Mouse (Mus musculus) hindbrain, embryonic 13.5 days (tissue): ENCODE data around the gene Olfr1121. TPM values are rescaled to one million over a fixed set of nuclear protein-coding genes. Genes with fewer than 3 reads are reported as not detected.
"Not testable (repeated sequence)": the region's sequence is repeated elsewhere in the genome, so short reads cannot be mapped to it uniquely, and the experiment has no call there.

ENCODE experiments used
- ATAC-seq: fragments of 200-750 bp; cut with Nextera tagmentation; 2 replicates; pipeline ENCODE4 v1.8.0; 2017; ENCODE audit warnings: moderate TSS enrichment; ENCODE audit not compliant: low FRiP score
- H3K27ac ChIP-seq: fragments of 300-500 bp; sonication (generic); 2 replicates; pipeline ENCODE4 v1.5.1; 2015; ENCODE audit warnings: inconsistent platforms, mild to moderate bottlenecking, moderate library complexity
- H3K27me3 ChIP-seq: fragments of 300-500 bp; sonication (generic); 2 replicates; pipeline ENCODE4 v1.6.1; 2015; ENCODE audit warnings: mild to moderate bottlenecking, inconsistent platforms
- H3K36me3 ChIP-seq: fragments of 300-500 bp; sonication (generic); 2 replicates; pipeline ENCODE4 v1.6.1; 2015; ENCODE audit warnings: mild to moderate bottlenecking, inconsistent platforms
- H3K4me1 ChIP-seq: fragments of 300-500 bp; sonication (generic); replicated peaks from 2 replicates; pipeline ENCODE4 v1.6.1; 2015; ENCODE audit warnings: inconsistent platforms
- H3K4me2 ChIP-seq: fragments of 300-500 bp; sonication (generic); 2 replicates; pipeline ENCODE4 v1.6.1; 2015; ENCODE audit warnings: inconsistent platforms, mild to moderate bottlenecking, moderate library complexity
- H3K4me3 ChIP-seq: fragments of 300-500 bp; sonication (generic); 2 replicates; pipeline ENCODE4 v1.5.1; 2015; ENCODE audit warnings: mild to moderate bottlenecking, inconsistent platforms
- H3K9ac ChIP-seq: fragments of 300-500 bp; sonication (generic); 2 replicates; pipeline ENCODE4 v1.6.1; 2015; ENCODE audit warnings: mild to moderate bottlenecking, inconsistent platforms
- H3K9me3 ChIP-seq: fragments of 300-500 bp; sonication (generic); 2 replicates; pipeline ENCODE4 v1.6.1; 2016; ENCODE audit warnings: inconsistent platforms
- WGBS: fragments of 180-500 bp; shearing (Covaris S2); methylation state at CpG from one replicate; pipeline ENCODE4 v1.1.7; 2015; 5-methylcytosine and 5-hydroxymethylcytosine counted together
- polyA plus RNA-seq: library from polyadenylated mRNA; unstranded; fragments of >200 nt; fragmentation: Nextera tagmentation; extraction: Ambion mirVana; gene quantifications from 2 replicates; pipeline ENCODE4 v1.2.1, GENCODE M21; 2015

The Olfr1121 gene
- polyA plus RNA-seq = not detected in 2 replicates

DNA sequence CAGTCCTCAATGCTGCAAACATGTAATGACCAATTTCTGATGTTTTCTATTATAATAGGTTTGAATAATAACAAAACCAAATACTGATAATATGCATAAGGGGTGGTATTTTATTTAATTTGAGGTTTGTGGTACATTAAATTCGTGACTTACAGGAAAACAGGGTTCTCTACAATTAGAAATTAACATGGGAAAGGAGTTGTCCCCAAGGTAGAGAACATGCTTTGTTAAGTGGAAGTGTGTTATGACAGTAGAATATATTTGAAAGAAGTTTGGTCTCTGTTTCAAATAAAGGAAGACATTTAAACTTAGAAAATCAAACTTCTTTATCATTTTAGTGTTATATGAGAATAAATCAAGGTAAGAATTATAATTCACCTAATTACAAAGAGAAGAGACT, at the start of gene Olfr1121:
Gene Olfr1121 (plus strand): TSS at position 301 of the 400 bp plus-strand sequence.
- 41% methylated on average over 1 of the region's 1 CpGs for WGBS
- no peaks in the 10 kb centered on the region for H3K27me3 ChIP-seq
- H3K9ac ChIP-seq = no peak within 1 kb of the TSS
- no peak within 1 kb of the TSS for H3K4me3 ChIP-seq
- H3K4me1 ChIP-seq = no peaks in the 10 kb centered on the region
- no peak within 1 kb of the TSS for H3K27ac ChIP-seq
- H3K36me3 ChIP-seq = no peaks in the 10 kb centered on the region
- no peaks in the 10 kb centered on the region for H3K9me3 ChIP-seq
- no peak for ATAC-seq
- no peak within 1 kb of the TSS for H3K4me2 ChIP-seq

DNA sequence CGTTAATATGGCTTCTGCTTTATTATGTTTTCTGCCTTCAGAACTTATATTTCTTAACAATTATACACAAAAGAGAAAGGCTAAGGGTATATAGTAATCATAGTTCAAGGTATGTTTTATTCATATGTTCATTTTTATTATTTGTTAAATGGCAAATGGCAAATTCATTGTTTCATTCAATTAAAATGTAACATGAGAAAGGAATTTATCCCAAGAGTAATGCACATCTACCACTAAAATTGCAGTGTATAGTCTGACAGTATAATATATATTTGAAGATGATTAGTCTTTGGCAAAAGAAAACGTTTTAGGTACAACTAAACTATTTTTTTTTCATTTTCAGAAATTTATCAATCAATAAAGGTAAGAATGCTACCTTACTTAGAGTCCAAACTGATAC, 15.2 kb upstream of the Olfr1121 start, which contains the start of gene Olfr1120:
Gene Olfr1120 (plus strand): TSS at position 301 of the 400 bp plus-strand sequence.
- Histone ChIP-seq H3K4me1 (no peaks in the 10 kb centered on the region), H3K9ac (no peak within 1 kb of the TSS), H3K4me2 (no peak within 1 kb of the TSS), H3K9me3 (no peaks in the 10 kb centered on the region), H3K36me3 (no peaks in the 10 kb centered on the region), H3K27me3 (no peaks in the 10 kb centered on the region), H3K4me3 (no peak within 1 kb of the TSS), H3K27ac (no peak within 1 kb of the TSS)
- ATAC-seq = no peak
- 65% methylated on average over 2 of the region's 2 CpGs for WGBS

DNA sequence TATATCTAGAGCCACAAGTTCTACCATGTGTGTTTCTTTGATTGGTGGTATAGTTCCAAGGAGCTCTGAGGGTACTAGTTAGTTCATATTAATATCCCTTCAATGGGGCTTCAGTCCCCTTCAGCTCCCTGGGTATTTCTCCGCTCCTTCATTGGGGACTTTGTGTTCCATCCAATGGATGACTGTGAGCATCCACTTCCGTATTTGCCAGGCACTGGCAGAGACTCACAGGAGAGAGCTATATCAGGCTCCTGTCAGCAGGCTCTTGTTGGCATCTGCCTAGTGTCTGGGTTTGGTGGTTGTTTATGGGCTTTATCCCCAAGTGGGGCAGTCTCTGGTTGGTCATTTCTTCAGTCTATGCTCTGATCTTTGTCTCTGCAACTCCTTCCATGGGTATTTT, 9.6 kb upstream of the Olfr1121 start:
- not testable (repeated sequence) for H3K36me3 ChIP-seq, H3K4me1 ChIP-seq, H3K27ac ChIP-seq, ATAC-seq, H3K9me3 ChIP-seq, H3K4me2 ChIP-seq, H3K9ac ChIP-seq, H3K4me3 ChIP-seq, H3K27me3 ChIP-seq
- 98% methylated on average over 2 of the region's 2 CpGs for WGBS

DNA sequence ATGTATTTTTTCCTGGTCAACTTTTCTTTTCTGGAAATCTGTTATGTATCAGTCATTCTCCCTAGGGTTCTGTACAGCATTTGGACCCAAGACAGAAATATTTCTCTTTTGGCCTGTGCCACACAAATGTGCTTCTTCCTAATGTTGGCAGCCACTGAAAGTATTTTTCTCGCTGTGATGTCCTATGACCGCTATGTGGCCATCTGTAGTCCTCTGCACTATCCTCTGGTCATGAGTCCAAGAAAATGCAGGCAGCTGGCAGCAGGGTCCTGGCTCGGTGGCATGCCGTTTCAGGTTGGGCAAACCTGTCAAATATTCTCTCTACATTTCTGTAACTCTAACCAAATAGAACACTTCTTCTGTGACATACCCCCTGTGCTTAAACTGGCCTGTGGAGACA, 2.0 kb downstream of the Olfr1121 start:
- Histone ChIP-seq H3K36me3 (no peaks in the 10 kb centered on the region), H3K4me1 (no peaks in the 10 kb centered on the region), H3K4me2 (no peak overlapping the region), H3K4me3 (no peak overlapping the region), H3K27me3 (no peaks in the 10 kb centered on the region), H3K27ac (no peak overlapping the region), H3K9ac (no peak overlapping the region), H3K9me3 (no peaks in the 10 kb centered on the region)
- 88% methylated on average over 4 of the region's 4 CpGs for WGBS
- ATAC-seq = no peak

DNA sequence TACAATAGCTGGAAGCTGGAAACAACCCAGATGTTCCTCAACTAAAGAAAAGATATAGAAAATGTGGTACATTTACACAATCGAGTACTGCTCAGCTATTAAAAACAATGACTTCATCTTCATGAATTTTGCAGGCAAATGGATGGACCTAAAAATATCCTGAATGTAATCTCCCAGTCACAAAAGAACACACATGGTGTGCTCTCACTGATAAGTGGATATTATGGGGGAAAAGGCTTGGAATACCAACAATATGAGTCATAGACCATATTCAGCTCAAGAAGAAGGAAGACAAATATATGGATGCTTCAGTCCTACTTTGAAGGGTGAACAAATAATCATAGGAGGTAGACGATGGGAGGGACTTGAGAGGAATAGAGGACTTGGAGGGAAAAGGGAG, 14.2 kb downstream of the Olfr1121 start:
- Histone ChIP-seq H3K4me1 (no peaks in the 10 kb centered on the region), H3K4me2 (no peak overlapping the region), H3K4me3 (no peak overlapping the region), H3K9ac (no peak overlapping the region), H3K27ac (no peak overlapping the region), H3K27me3 (no peaks in the 10 kb centered on the region), H3K9me3 (no peaks in the 10 kb centered on the region), H3K36me3 (no peaks in the 10 kb centered on the region)
- no peak for ATAC-seq
- 92% methylated on average over 2 of the region's 2 CpGs for WGBS

DNA sequence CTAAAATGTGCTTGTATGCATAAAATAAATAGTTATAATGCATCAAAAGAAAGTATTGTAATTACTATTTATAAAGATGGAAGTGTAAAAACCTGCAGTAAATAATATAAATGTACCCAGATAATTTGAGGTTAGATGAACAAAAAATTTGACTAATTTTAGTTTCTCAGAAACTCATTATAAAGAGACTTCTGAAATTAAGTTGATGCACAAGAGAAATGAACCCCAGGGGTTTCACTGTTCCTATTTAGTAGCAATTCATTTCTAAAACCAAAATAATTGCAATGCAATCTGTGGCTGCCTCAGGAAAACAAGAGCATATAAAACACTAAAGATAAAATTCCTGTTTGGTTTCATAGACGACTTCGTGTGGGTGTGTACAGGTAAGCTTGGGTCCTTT, 15.9 kb downstream of the Olfr1121 start, which contains the start of gene Olfr1122:
Gene Olfr1122 (plus strand): TSS at position 301 of the 400 bp plus-strand sequence.
- ATAC-seq = no peak
- Histone ChIP-seq H3K27me3 (no peaks in the 10 kb centered on the region), H3K4me3 (no peak within 1 kb of the TSS), H3K4me2 (no peak within 1 kb of the TSS), H3K9me3 (no peaks in the 10 kb centered on the region), H3K4me1 (no peaks in the 10 kb centered on the region), H3K9ac (no peak within 1 kb of the TSS), H3K27ac (no peak within 1 kb of the TSS), H3K36me3 (no peaks in the 10 kb centered on the region)
- 90% methylated on average over 2 of the region's 2 CpGs for WGBS

DNA sequence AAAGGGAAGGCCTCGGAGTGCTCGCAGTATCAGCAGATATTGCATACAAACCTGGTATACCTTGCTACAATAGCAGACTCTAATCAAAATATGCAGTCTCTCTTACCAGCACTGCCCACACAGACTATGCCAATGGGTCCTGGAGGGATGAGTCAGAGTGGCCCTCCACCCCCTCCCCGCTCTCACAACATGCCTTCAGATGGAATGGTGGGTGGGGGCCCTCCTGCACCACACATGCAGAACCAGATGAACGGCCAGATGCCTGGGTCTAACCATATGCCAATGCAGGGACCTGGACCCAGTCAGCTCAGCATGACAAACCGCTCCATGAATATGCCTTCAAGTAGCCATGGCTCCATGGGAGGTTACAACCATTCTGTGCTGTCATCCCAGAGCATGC, 23.9 kb downstream of the Olfr1121 start:
- peak; percentile 46; the same call in 1 of the 2 replicates for ATAC-seq
- WGBS = 95% methylated on average over 5 of the region's 5 CpGs

DNA sequence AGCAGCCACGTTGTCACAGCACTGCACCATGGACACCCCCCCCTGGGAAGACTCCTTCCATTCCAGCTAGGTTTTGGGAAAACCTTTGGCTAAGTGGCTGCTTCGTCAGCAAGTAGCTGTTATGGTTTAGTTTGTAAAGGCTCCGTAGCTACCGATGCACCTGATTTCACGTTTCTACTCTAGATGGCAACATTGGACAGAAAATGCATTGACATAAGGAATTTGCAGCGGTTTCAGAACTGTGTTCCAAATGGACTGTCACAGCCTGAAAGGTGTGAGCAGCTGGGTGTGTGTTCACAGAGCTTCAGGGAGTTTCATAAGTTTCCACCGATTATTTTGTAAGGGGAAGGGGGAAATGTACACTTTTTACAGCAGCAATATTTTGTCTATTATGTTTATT, 25.0 kb downstream of the Olfr1121 start:
- not testable (repeated sequence) for ATAC-seq, H3K4me1 ChIP-seq, H3K27ac ChIP-seq, H3K9ac ChIP-seq, H3K4me2 ChIP-seq, H3K4me3 ChIP-seq, H3K27me3 ChIP-seq, H3K36me3 ChIP-seq, H3K9me3 ChIP-seq
- 84% methylated on average over 7 of the region's 7 CpGs for WGBS

More for the DNA sequence above, 23.9 kb downstream of the Olfr1121 start:
- not testable (repeated sequence) for H3K9ac ChIP-seq, H3K9me3 ChIP-seq, H3K36me3 ChIP-seq, H3K27ac ChIP-seq, H3K4me3 ChIP-seq, H3K4me2 ChIP-seq, H3K27me3 ChIP-seq, H3K4me1 ChIP-seq

DNA sequence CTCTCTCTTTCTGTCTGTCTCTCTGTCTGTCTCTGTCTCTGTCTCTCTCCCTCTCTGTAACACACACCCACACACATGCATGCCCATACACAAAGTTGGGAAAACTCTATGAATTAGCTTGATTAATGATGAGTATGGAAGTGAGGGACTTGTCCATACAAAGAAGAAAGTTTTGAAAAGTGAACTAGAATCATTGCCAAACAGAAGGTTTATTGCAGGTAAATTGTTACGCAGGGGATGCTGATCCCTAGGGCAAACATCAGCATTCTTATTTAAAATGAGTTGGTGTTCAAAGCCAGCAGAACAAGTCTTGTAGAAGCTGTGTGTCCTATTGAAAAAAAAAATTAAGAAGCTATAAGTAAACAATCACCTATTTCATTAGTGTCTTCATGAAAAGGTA, 46.6 kb downstream of the Olfr1121 start, which contains the start of gene Olfr1123:
Gene Olfr1123 (plus strand): TSS at position 301 of the 400 bp plus-strand sequence.
- ATAC-seq = no peak
- no peaks in the 10 kb centered on the region for H3K9me3 ChIP-seq
- H3K27ac ChIP-seq = no peak within 1 kb of the TSS
- H3K4me3 ChIP-seq = no peak within 1 kb of the TSS
- H3K4me1 ChIP-seq = no peaks in the 10 kb centered on the region
- H3K9ac ChIP-seq = no peak within 1 kb of the TSS
- H3K27me3 ChIP-seq = no peaks in the 10 kb centered on the region
- no peak within 1 kb of the TSS for H3K4me2 ChIP-seq
- 93% methylated on average over 1 of the region's 1 CpGs for WGBS
- no peaks in the 10 kb centered on the region for H3K36me3 ChIP-seq

Other genes starting within 250 kb of the Olfr1121 start
- not detected in 2 replicates for gene Olfr1110, start 229.6 kb upstream of the Olfr1121 start, polyA plus RNA-seq
- not detected in 2 replicates for gene Olfr1111, start 217.3 kb upstream of the Olfr1121 start, polyA plus RNA-seq
- not detected in 2 replicates for gene Olfr1112, start 182.1 kb upstream of the Olfr1121 start, polyA plus RNA-seq
- gene Olfr1113, start 160.9 kb upstream of the Olfr1121 start, polyA plus RNA-seq = not detected in 2 replicates
- gene Olfr1115, start 121.9 kb upstream of the Olfr1121 start, polyA plus RNA-seq = not detected in 2 replicates
- gene Olfr1116, start 102.4 kb upstream of the Olfr1121 start, polyA plus RNA-seq = not detected in 2 replicates
- not detected in 2 replicates for gene Olfr1118, start 62.3 kb upstream of the Olfr1121 start, polyA plus RNA-seq
- not detected in 2 replicates for gene Olfr1120, start 15.1 kb upstream of the Olfr1121 start, polyA plus RNA-seq
- gene Olfr1122, start 16.0 kb downstream of the Olfr1121 start, polyA plus RNA-seq = not detected in 2 replicates
- gene Olfr1123, start 46.7 kb downstream of the Olfr1121 start, polyA plus RNA-seq = not detected in 2 replicates
- 0.08 TPM in 1 of 2 replicates, not detected in the other for gene Olfr1124, start 60.4 kb downstream of the Olfr1121 start, polyA plus RNA-seq
- gene Olfr1126, start 84.1 kb downstream of the Olfr1121 start, polyA plus RNA-seq = not detected in 2 replicates
- gene Pramel7, start 127.2 kb downstream of the Olfr1121 start, polyA plus RNA-seq = not detected in 2 replicates
- not detected in 2 replicates for gene Pramel6, start 136.7 kb downstream of the Olfr1121 start, polyA plus RNA-seq
- gene Olfr153, start 161.9 kb downstream of the Olfr1121 start, polyA plus RNA-seq = not detected in 2 replicates
- not detected in 2 replicates for gene Olfr1128, start 175.6 kb downstream of the Olfr1121 start, polyA plus RNA-seq
- not detected in 2 replicates for gene Olfr1129, start 204.0 kb downstream of the Olfr1121 start, polyA plus RNA-seq
- gene Olfr1130, start 236.3 kb downstream of the Olfr1121 start, polyA plus RNA-seq = not detected in 2 replicates